Mouse (Mus musculus) C2C12 (cell line): ENCODE results near the gene Btbd1.
A peak's percentile ranks its signal among the peaks of the same experiment; 100 is the strongest.

Experiments
- CTCF ChIP-seq: IDR thresholded peaks from one replicate; pipeline ENCODE4 v1.5.1; 2011; ENCODE audit not compliant: control insufficient read depth, insufficient read depth, insufficient read length
- MYOD1 ChIP-seq: IDR thresholded peaks from one replicate; pipeline ENCODE4 v1.6.1; 2011; ENCODE audit warnings: low read depth; ENCODE audit not compliant: control insufficient read depth, insufficient read length
- USF1 ChIP-seq: IDR thresholded peaks from one replicate; pipeline ENCODE4 v1.6.1; 2011; ENCODE audit warnings: low read depth, mild to moderate bottlenecking, control low read depth, moderate library complexity

GRCm38 (mm10) chr7:81868158-81868557, 38.9 kb upstream of the Btbd1 start:
- TF ChIP-seq CTCF (peak; percentile 94), USF1 (no peak), MYOD1 (no peak)
